Mouse (Mus musculus) mouse embryonic stem cell (cell line): Measurements from ENCODE around the gene Olfr9.
"Not testable (repeated sequence)": the region's sequence is repeated elsewhere in the genome, so short reads cannot be mapped to it uniquely, and the experiment has no call there.

ENCODE experiments used
- in situ Hi-C, 2 experiments: fragments of 300-500 bp; cut with MboI; formaldehyde crosslinking; loops; 1 replicate in 1 of 2; 3 replicates in 1 of 2; pipeline ENCODE4 v1.14.3; 2019 to 2020; ENCODE audit warnings: low sequenced_read_pairs in 2 of 2, low pct_unique_long_range_greater_than_20kb in 1 of 2, mixed read lengths in 1 of 2; ENCODE audit not compliant: unreplicated experiment in 1 of 2

Gene Olfr9

DNA sequence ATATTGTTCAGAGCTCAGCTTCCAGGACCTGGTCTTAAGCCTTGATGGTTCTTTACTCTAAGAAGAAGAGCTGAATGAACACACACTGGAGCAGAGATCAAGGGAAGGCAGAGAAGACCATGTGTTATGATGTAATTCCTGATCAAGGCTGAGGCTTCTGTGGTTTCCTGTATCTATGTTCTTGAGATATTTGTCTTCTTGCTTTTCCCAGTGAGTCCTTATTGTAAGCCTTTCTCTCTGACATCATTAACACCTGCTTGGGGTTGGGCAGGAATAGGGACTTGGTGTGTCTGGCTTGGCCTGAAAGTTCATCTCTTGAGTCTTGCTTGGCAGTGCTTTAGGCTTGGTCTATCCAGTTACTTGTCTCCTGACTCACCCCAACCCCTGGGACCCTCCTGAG lies 1.8 kb downstream of the Olfr9 start:
- in situ Hi-C loops: no loop called here

DNA sequence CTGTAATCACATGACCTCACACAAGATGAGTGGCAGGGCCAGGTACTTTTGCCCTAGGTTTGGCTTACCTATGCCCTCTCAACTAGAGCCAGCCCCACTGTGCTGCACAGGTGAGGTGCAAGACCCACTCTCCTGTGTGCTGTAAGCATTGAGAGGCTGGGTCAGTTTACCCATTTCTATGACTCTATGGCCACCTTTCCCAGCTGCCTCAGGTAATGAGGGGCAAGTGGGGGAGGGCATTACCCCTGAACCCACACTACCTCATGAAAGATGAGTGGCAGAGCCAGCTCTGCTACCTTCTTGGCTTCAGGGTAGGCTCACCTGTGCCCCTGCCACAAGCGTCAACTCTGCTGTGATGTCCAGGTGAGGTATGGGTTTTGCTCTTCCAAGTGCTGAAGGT lies 6.6 kb downstream of the Olfr9 start:
- in situ Hi-C loops: no loop called here

DNA sequence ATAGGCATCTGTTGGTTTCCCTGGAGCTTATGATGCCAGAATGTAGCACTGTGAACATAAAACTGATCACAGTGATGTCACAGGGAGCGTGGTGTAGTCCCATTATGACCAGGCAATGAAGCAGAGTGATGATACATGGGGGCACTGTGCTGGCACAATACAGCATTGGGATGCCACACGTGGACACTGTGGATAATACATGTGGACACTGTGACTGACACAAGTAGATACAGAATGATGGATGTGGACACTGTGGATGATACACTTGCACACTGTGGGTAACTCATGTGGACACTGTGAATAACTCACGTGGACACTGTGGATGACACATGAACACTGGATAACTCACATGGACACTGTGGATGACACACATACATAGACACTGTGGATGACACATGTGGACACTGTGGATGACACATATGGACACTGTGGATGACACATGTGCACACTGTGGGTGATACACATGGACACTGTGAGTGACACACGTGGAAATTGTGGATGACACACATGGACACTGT lies 7.4 kb downstream of the Olfr9 start:
- in situ Hi-C loops: no loop called here

DNA sequence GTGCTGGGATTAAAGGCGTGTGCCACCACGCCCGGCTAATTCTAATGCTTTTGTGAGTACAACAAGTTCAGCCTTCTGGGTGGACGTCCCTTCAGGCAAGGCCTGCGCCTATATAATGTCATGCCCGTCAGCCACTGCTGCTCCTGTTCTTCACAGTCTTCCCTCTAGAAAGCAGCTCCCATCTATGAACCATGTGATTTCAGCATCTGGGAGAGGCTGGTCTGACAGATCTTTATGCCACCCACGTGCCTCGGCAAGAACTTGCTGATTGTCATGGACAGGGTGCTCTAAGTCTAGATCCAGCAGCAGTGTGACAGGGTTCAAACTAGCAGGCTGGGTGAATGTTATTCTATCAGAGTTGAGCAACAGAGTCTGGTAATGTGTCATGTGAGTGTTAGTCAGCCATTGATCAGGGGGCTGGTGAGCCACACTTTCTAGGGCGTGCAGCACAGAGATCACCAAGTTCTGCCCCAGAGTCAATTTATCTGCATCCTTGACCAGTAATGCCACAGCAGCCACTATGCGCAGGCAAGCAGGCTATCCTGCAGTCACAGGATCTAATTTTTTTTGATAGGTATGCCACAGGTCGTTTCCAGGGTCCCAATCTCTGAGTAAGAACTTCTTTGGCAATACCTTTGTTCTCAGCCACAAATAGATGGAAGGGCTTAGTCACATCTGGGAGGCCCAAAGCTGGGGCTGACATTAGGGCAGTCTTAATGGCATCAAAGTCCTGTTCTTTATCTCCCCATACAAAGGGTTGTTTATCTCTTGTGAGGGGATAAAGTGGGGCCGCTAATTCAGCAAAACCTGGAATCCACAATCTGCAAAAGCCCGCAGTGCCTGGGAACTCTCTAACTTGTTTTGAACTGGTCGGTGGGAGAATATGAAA lies 15.0 kb downstream of the Olfr9 start:
- in situ Hi-C loops: no loop called here

DNA sequence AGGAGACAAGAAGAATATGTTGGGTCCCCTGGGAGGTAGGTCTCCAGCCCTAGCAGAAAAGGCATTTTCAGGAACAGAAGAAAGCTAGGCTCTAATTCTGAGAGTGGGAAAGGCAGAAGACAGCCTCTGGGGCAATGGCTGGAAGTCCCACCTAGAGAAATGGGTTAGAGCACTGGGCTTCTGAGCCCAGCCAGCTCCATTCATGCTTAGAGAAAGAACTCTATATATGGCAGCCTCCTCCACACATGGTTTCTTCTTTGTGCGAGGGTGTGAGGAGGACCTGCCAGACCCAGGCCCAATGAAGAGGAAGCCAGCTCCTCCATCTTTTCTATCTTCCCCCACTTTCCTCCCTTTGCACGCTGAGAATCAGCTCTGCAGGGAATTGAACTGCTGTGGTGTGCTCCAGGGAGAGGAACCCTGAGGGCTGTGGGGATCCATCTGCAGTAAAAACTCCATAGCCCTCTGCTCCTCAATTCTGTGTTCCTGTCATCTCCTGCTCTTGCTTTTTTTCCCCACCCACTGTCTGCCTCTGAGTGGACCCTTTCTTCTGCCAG lies 21.1 kb downstream of the Olfr9 start, which contains the start of gene Olfr763:
Gene Olfr763, plus strand, starts transcription at position 504 of the 554 bp plus-strand sequence.
- in situ Hi-C loops: no loop called here

DNA sequence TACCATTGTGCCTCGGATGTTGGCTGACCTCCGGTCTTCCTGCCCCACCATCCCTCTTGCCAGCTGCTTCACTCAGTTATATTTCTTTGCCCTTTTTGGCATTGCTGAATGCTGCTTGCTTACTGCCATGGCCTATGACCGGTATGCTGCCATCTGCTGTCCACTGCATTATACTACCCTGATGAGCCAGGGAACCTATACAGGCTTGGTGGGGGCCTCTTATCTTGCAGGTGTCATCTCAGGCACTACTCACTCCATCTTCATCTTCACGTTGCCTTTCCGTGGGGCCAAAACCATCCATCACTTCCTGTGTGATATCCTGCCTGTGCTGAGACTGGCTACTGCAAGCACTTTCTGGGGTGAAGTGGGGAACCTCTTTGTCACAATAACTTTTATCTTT lies 22.3 kb downstream of the Olfr9 start:
- in situ Hi-C loops: not testable (repeated sequence)

DNA sequence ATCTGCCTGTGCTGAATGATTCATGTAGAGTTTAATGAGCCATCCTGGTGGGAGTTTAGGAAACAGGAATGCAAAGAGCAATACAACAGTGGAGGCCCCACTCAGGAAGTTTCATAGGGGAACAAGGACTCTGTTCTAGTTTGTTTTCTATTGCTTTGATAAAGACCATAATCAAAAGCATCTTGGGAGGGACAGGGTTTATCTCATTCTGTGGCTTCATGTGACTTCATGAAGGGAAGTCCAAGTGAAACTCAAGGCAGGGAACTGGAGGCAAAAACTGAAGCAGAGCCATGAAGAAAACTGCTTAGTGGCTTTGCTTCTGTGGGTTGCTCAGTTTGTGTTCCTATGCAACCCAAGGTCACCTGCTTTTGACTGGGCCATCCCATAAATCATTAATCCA lies 25.2 kb downstream of the Olfr9 start:
- in situ Hi-C loops: no loop called here

DNA sequence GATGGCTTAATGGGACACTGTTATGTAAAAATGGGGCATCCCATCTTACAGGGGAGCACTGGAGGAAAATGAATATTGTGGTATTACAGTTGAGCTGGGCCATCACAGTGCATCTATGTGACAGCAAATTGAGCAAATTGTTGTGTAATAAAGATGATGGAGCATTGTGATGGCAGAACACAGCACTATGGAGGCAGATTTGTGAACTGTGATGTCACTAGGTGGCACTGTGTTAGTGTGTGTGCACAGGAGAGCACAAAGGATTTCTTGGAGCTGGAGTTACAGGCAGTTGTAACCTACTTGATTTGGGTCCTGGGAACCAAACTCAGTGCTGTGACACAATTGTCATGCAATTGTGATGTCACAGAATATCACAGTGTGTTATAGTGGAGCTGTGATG lies 34.1 kb downstream of the Olfr9 start:
- in situ Hi-C loops: no loop called here

DNA sequence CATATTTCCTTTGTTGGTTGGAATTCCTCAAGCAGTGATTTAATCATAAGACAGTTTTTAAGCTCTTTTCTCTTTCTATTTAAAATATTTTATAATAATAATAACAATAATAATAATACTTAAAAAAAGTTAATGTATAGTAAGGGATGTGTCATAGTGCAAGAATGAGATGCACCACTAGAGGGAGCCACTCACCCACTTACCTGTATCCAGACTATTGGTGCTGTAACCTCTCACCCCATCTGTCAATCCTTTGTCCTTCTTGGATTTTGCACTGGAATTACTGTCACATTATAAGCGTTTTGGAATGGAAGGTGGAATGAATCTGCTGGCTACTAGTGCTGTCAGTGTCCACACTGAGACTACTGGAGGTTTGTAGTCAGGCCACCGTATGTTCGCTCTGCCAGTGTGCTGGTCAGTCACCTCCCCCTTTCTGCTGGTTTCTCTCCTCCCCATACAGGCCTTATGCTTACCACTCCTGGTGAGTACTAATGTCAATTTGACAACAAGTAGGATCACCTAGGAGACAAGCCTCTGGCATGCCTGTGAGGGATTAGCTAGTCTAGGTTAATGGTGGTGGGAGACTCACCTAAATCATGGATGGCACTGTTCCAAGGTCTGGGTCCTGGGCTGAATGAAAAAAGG lies 36.9 kb downstream of the Olfr9 start:
- in situ Hi-C loops: no loop called here

DNA sequence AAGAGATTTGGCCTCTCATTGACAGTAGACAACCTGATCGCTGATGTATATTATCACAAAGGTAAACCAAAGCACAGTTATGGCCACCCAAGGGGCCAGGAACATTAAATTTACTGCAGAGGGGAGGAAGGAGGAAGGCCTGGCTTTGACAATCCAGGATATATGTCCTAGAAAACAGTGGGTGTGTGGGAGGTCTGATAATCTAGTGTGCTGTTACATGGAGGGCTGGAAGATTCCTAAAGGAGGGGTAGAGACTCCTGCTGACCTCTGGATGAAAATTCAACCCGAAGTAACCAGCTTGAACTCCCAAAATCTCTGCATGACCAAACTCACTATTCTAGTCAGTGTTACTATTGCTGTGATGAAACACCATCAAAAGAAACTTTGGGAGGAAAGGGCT lies 39.1 kb downstream of the Olfr9 start:
- in situ Hi-C loops: no loop called here

DNA sequence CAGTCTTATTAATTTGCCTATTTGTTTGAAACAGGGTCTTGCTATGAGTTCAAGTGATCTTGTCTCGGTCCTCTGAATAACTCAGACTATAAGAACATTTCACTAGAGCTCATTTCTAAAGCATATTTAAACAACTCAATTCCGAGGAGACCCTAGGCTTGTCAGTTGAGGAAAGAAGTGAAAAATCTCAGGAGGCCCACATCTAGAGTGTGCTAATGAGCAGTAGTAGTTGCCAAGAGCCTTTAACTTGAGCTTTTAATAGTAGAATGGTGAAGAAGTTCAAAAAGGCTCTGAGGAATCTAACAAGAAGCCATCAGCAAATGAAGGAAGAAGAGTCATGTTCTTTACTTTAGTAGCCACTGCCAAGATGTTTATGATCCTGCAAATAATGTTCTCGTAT lies 50.6 kb downstream of the Olfr9 start, which contains the start of gene Olfr764-ps1:
Gene Olfr764-ps1, minus strand, starts transcription at position 101 of the 400 bp plus-strand sequence.
- in situ Hi-C loops: no loop called here
